Mouse (Mus musculus) R1 (cell line): ENCODE results near the gene Ccni.
A peak's percentile ranks its signal among the peaks of the same experiment; 100 is the strongest.

Experiments used
- DNase-seq: peaks from one replicate; pipeline ENCODE4 v3.0.0-alpha.2; 2018; ENCODE audit warnings: low read depth, low spot score

Ccni gene

DNA sequence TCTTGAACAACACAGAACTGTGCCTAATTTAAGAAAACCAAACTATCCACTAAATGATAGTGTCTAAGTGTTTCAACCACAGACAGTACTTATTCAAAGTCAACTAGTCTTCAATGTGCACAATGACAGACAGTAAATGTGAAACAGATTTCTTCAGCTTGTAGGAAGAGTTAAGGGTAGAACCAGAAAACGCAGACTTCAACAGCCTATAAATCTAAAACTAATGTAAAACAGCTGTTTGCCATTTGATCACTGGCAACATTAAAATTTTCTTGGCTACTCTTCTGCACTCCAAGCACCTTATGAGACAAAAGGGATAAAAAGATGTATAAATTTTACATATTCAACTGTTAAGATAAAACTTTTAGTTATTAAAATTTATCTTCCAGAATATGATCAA lies 5.1 kb downstream of the Ccni start:
- no peak for DNase-seq

- no peak for DNase-seq
Measured at GRCm38 (mm10) chr5:93198232-93198631, 8.1 kb downstream of the Ccni start.

- no peak for DNase-seq
Measured at GRCm38 (mm10) chr5:93190428-93190827, 15.9 kb downstream of the Ccni start.

DNA sequence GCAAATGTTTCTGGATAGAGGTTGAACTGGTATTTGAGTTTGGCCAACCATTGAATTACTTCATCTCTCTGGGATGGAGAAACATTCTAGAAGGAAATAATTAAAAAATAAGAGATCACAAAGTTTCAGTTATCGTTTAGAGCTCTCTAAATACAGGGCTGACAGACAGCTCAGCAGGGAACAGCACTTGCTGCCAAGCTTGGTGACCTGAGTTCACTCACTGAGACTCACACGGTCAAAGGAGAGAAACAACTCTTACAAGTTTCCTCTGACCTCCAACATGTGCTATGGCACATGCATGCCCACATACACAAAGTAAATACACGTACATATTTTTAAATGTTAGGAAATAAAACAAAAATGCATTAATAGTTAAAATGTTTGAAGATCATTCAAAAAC lies 16.7 kb downstream of the Ccni start:
- DNase-seq = no peak

- no peak for DNase-seq
Measured at GRCm38 (mm10) chr5:93184548-93184947, 21.7 kb downstream of the Ccni start.

DNA sequence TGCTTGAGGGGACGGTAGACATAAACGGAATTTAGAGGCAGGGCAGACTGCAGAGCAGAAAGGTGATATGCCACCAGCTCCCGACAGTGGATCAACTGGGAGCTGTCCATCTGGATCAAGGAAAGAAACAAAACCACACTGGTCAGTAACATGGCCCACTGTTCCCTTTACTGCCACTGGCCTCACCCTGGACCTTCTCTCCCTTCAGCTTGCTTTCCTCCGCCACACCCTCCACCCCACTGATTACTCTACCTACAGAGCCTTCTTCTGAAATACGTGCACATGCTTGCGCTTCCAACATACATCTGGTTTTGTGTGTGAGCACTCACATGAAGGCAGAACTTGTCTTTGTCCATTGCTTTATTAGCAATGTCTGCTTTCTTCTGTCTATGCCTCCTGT lies 23.0 kb downstream of the Ccni start:
- DNase-seq = no peak

DNA sequence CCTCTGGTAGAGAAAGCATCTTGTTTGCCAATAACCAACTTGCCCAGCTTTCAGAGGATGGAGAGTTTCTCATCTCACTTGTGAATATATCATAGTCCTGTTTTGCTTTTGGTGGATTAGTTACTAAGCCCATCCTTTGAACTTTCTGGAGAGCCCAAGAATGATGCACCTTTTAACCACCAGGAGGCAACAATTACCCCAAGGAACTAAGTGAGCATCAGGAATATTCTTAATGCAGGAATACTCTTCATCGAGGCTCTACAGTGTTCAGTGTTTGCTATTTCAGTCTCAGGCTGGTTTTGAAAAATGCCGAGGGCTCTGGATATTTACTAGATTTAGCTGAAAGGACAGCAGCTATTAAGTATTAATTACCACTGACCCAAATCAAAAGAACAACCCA lies 26.0 kb downstream of the Ccni start:
- peak; percentile 49 for DNase-seq

- DNase-seq = no peak
Measured at GRCm38 (mm10) chr5:93178616-93179015, 27.7 kb downstream of the Ccni start.

GRCm38 (mm10) chr5:93174675-93175074 lies 31.6 kb downstream of the Ccni start:
- DNase-seq = no peak

GRCm38 (mm10) chr5:93172536-93172935 lies 33.8 kb downstream of the Ccni start:
- no peak for DNase-seq

- DNase-seq = no peak
Measured at GRCm38 (mm10) chr5:93171420-93171819, 34.9 kb downstream of the Ccni start.

GRCm38 (mm10) chr5:93168654-93169053 lies 37.6 kb downstream of the Ccni start:
- DNase-seq = no peak

- DNase-seq = peak; percentile 61
Measured at GRCm38 (mm10) chr5:93167919-93168516, 38.3 kb downstream of the Ccni start.

DNA sequence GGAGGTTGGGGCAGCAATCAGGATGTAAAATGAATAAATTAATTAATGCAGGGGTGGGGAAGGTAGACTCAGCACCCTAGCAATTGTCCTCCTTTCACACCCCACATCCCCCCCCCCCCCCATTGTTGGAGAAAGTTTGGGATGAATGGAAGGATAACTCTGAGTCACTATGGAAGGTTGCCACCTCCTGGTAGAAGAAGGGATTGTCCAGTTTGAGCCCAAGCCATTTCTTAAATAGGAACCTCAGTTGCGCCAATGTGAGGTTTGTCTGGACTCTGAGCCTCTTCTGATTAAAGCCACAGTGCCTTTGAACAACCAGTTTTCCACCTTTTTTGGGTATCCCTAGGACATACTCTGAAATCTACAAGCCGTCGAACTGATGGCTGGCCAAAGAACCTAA lies 42.8 kb downstream of the Ccni start:
- peak; percentile 53 for DNase-seq

DNA sequence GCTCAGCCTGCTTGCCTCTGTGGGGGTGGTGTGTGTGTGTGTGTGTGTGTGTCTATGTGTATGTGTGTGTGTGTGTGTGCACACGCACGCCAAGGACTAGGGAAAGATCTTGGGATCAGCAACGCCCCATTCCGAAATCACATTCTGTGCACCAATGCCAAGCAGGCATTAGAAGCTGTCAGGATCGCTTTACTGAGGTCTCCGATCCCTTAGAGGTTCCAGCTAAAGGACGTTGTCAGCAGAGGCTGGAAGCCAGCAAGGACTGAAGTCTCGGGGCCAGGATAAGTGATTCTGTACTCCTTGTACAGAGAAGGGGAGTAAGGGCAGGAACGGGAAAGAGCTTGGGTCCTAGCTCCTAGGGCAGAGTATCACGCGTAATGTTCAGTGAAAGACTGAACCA lies 51.9 kb downstream of the Ccni start:
- DNase-seq = no peak

DNA sequence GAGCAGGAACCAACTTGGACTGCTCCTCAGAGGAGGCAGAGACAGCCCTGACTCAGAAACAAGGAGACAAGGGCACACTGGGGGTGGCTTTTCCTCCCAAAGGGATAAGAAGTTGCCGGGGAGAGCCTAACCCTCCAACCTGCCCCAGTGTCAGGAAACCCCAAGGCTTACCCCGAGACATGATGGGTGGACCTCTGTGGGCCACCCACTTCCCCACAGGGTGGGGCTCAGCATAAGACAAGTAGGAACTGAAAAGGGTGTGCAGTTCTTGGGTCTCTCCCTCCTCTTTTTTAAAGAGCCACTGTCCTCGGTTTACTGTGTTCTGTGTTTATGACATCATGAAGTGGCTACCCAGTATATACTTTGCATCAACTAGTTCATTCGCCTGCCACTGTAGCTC lies 53.8 kb downstream of the Ccni start:
- DNase-seq = no peak

- DNase-seq = no peak
Measured at GRCm38 (mm10) chr5:93151985-93152384, 54.3 kb downstream of the Ccni start.

GRCm38 (mm10) chr5:93149969-93150777 lies 56.1 kb downstream of the Ccni start:
- DNase-seq = no peak

- DNase-seq = no peak
Measured at GRCm38 (mm10) chr5:93145504-93145903, 60.8 kb downstream of the Ccni start.

GRCm38 (mm10) chr5:93144874-93145273 lies 61.4 kb downstream of the Ccni start:
- no peak for DNase-seq

DNA sequence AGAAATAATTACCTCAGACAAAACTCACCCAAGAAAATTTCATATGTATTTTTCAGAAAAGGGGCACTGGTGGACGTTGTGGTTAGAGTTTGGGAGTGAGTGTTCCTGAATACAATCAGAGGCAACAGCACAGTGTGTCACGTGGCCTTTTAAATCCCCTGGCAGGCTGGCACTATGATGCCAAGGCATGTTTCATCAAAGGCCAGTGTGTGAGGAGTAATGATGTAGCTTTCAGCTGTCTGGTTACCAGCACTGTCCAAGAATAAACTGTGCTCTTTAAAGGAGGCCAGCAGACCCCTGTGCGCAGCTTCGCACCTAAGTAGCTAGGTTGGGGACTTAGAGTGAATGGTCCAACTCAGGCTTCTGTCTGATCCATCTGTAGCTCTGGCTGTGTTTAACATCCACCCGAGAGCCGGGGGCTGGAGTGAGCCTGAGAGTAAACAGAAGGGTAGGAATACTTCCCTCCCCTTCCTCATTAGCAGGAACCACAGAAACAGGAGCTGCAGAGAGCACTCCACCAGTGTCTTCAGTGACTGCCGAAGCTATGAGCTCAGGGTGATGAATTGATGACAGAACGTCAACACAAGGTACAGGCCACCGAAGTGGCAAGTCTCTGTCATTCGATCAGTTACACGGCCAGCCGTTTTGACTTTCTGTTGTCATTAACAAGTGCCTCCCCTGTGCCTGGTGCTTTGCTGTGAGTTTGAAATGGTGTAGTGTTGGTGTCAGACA lies 62.8 kb downstream of the Ccni start:
- DNase-seq = no peak

DNA sequence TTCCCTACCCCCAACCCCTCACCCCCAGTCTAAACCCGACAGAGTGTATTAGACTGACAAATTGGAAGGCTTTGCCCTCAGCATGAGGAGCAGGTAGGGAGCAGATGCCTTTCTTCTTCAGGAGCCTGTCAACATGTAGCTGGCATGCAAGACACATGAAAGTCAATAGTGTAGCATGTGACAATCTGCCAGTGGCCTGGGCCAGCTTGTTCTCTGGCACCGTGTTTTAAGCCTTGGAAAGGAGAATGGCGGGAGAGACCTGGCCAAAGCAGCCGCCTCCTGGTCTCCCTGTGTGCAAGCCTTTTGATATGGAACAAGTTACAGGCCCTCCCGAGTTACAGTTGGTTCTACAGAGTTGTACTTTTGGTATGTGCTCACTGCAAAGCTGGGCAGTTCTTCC lies 65.5 kb downstream of the Ccni start:
- DNase-seq = no peak

GRCm38 (mm10) chr5:93139350-93139749 lies 66.9 kb downstream of the Ccni start:
- no peak for DNase-seq
